Mouse (Mus musculus) cerebral cortex, adult 2 months (tissue): ENCODE measurements around the gene Luc7l2.

Experiments used
- WGBS: fragments of 180-500 bp; shearing (Covaris S2); methylation state at CpG from one replicate; pipeline ENCODE4 v1.1.7; 2018; 5-methylcytosine and 5-hydroxymethylcytosine counted together

Gene Luc7l2

DNA sequence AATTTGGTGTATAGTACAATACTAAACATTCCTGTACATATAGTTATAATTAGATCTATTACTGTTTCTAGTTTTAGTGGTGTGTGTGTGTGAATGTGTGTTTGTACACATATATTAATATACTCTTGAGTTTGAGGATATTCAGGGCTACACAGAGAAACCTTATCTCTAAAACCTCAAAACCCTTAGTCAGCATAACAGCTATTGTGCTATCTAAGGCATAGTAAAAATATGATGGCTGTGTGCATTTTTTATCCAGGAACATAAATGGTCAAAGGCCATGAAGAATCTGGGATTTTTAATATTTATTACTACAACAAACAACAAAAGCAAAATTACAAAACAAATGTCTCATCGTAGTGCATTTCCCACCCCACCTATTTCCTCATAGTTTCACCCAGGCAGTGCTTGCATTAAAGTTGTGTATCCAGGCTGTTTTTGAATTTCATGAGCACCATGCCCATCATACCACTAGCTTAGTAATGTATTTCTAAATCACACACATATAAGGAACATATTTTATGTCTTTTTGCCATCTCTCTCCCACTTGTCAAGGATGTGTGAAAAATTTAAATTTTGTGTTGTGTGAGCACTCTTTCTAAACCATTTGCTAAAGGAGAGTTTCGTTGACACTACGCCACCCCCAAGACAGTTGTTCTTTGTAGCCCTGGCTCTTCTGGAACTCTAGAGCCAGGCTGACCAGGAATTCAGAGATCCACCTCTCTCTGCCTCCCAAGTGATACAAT, 29.2 kb downstream of the Luc7l2 start:
- WGBS, result 71% methylated on average over 3 of the region's 3 CpGs

DNA sequence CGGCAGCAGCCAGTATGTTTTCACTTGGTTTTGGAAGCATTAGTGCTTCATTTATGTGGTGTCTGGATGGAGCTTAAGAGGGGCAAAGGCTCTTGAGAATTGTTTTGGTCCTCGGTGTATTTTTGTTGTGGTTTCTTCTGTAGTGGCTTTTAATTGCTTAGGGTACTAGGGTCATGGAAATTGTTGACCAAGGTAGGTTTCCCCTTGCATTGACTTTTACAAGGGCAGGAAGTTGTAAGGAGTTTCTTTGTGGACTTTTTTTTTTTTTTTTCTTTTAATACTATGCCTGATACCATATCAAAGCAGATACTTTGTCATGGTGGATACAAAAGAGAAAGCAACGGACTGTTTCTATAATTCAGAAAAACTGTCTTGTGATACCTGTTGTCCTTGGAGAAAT, 30.6 kb downstream of the Luc7l2 start:
- 83% methylated on average over 3 of the region's 3 CpGs for WGBS

DNA sequence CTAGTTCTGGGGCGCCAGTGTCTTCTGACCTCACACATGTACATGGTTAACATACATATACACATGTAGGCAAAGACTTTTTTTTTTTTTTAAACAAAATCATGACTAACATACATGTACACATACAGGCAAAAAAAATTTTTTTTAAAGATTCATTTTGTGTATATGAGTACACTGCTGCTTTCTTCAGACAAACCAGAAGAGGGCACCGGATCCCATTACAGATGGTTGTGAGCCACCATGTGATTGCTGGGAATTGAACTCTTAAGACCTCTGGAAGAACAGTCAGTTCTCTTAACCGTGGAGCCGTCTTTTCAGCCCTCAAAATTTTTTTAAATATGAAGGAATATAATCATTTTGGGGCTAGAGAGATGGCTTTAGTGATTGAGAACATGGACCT, 46.3 kb downstream of the Luc7l2 start:
- 90% methylated on average over 4 of the region's 4 CpGs for WGBS

DNA sequence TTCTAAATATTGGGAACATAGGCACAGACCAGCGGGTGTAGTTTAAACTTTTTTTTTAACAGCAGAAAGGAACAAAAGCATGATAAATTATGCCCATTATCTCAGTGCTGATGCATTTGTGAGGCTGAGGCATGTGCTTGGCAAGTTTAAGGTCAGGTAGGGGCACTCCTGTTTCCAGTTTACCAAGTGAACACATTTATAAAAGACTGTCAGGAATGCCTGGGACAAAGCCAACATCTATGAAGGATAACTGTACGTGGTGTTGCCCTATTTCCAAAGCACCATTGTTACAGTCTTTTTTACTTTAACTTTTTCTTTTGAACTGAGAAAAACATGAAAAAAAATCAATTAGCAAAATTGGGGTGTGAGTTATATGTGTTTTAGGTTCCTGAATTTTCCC, 58.8 kb downstream of the Luc7l2 start:
- WGBS, result 66% methylated on average over 2 of the region's 2 CpGs

DNA sequence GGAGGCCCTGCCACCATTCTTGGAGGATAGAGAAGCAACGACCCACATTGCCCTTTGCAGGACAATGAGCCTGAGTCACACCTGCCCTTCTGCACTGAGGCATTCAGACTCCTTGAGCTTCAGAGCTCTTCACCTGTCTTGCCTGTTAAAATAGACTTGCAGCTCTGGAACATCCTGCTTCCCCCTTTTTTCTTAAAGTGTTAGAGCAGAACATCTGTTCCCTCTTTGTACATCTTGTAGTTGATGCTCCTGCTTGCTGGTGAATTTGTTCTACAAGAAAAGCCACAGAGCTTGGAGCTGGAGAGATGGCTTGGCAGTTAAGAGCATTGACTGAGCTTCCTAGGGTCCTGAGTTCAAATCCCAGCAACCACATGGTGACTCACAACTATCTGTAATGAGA, 71.3 kb downstream of the Luc7l2 start:
- WGBS, result 79% methylated on average over 1 of the region's 1 CpGs

DNA sequence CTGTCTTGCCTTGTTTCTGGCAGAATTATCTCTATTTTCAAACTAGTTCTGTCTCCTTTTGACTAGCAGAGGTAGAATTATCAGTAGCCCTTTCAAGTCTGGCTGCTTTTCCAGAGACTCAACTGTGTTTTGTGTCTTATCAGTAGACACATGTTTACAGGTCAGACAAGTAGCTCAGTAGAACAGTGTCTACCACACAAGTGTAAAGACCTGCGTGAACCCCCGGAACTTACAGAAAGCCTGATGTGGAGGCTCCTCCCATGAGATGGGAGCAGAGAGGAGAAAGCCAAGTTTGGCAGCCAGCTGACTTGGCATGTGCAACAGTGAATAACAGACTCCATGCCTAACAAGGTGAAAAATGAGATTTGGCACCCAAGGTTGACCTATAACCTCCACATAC, 72.3 kb downstream of the Luc7l2 start:
- 62% methylated on average over 2 of the region's 2 CpGs for WGBS

DNA sequence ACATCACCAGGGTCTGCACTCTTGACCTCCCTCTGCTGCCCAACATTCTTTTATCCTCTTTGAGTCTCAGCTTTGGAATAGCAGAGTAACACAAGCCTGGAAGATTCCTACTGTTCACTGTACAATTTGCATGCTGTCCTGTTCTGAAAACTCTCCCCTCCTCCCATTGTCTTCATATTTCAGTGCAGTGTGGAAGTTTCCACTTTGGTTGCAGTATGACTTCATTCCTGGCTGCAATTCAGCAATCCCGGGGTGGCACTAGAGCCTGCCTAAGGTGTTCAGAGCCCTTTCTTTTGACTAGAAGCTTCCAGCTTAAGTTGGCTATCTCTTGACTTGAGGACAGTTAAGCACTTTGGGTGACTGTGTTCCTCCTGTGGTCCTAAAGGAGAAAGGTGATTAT, 73.3 kb downstream of the Luc7l2 start:
- WGBS, result 16% methylated on average over 1 of the region's 1 CpGs

DNA sequence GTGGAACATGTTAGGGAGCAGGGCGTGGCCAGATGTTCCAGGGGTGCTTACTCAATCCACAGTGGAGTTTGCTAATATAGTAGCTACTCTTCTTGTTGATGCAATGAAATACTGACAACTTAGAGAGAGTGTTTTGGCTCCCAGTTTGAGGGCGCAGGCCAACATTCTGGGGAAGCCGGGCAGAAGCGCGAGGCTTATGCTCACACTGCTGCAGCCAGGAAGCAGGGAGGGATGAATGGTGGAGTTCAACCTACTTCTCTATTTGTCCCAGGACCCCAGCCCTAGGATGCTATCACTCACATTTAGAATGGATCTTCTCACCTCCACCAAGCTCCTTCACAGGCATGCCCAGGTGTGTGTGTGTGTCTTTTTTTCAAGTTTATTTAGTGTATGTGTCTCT, 75.0 kb downstream of the Luc7l2 start:
- WGBS, result 95% methylated on average over 5 of the region's 5 CpGs

DNA sequence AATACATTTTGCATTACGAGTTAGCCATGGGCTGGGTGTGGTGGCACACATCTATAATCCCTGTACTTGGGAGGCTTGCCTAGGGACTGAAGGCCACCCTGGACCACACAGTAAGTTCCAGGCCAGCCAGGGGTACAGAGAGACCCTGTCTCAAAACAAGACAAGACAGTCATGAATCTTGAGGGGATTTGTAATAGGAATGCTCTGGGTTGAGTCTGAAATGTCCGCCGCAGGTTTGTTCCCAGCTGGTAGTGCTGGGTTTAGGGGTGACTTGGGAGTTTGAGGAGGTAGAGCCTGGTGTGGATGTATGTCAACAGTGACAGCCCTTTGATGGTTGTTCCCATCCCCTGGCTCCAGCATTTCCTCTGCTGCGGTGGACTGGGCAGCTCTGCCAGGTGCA, 75.9 kb downstream of the Luc7l2 start:
- WGBS, result 85% methylated on average over 4 of the region's 4 CpGs

DNA sequence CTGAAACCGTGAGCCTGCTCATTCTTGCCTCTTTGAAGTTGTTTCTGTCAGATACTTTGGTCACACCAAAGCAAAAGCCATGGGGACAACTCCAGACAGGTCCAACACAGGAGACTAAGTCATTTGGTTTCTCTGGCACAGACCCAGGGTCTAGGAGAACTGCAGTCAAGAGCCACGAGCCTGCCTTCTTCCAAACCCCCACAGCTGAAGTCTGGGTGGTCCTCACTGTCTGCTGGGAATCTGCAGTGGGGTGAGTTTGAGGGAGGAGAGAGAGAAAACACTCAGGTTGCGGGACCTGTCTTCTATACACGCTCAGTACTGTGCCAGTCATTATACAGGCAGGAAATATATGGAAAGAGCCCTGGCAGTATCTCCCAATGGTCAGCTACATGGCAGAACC, 76.4 kb downstream of the Luc7l2 start:
- 85% methylated on average over 4 of the region's 4 CpGs for WGBS

DNA sequence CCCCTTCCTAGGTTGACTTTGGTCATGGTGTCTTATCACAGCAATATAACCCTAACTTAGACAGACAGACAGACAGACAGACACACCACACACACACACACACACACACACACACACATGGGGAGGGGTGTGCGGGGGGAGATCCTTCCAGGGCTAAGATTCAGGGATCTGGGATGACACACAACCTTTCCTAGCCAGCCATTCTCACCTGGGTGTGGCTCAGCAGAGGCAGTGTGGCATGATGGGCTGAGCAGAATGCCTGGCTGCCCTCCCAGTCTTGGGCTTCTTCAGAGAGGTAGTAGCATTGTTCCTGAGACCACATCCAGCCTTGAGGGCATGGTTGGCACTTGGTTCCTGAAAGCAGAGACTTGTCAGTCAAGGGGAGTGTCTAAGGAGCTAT, 78.4 kb downstream of the Luc7l2 start:
- WGBS, result 95% methylated on average over 1 of the region's 1 CpGs

DNA sequence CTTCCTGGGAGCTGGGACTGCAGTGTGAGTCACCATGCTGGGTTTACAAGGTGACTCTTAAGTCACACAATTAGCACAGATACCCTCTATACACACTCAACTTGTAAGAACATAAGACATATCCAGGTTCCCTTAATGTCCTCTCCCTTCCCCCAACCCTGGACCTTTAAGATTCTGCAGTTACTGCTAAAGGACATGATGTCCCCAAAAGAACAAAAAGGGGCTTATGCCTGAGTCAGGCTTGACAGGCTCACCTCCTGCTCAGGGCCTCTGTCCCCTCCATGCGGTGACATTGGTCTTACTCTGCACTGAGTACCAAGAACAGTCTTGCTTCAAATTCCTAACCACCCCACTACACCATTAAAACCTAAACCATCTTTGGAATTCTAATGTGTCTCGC, 81.7 kb downstream of the Luc7l2 start:
- 98% methylated on average over 2 of the region's 2 CpGs for WGBS

DNA sequence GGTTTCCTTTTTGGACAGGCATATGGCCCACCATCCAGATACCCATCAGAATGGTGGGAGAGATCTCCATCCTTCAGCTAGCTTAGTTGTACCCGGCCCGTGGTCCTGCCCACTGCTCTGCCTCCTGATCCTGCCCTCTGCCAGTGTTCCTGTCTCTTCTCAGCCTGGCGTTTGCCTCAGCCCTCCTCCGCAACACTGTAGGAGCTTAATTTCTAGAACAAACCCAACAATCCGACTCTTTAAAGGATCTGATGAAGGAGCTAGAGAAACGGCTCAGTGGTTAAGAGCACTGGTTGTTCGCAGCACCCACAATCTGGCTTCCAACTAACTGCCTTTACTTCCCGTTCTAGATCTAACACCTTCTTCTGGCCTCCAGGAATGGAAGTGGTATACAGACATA, 83.3 kb downstream of the Luc7l2 start:
- WGBS, result 83% methylated on average over 8 of the region's 8 CpGs

DNA sequence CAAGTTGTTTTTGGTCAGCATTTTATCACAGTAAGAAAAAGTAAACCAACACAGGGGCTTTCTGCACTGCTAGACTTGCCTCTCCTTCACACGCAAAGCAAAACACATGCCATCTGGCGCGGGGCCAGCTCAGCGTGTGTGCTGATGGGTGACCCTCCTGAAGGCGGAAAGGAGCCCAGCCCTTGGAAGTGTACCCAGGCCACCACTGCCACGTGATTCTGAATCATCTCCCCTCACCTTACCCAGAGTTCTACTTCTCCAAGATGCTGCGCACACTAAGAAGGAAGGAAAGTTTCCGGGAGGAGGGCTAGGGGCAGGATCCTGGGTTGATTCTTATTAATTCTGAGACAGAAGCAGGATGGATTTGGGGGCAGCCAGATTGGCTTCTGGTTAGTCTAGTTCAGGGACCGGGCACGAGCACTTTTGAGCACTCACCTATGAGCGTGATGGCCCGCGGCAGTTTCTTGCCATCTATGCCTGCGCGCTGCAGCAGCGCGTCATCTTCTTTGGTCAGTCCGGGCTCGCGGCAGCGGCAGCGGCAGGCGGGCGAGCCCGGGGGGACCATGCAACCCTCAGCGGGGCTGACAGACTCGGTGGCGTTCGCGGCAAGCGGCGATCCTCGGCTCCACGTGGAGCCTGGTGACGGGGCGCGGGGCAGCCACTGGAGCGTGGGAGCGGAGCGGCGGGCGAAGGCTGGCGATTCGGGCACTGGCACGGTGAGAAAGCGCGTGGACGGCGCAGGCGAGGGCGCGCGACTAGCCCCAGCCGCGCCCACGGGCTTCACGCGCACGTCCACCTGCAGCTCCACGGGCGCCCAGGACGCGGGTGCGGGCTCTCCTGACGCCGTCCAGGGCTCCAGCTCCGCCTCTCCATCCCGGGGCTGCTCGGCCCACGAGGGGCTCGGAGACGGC, 85.1 kb downstream of the Luc7l2 start:
- WGBS, result 2% methylated on average over 72 of the region's 72 CpGs

DNA sequence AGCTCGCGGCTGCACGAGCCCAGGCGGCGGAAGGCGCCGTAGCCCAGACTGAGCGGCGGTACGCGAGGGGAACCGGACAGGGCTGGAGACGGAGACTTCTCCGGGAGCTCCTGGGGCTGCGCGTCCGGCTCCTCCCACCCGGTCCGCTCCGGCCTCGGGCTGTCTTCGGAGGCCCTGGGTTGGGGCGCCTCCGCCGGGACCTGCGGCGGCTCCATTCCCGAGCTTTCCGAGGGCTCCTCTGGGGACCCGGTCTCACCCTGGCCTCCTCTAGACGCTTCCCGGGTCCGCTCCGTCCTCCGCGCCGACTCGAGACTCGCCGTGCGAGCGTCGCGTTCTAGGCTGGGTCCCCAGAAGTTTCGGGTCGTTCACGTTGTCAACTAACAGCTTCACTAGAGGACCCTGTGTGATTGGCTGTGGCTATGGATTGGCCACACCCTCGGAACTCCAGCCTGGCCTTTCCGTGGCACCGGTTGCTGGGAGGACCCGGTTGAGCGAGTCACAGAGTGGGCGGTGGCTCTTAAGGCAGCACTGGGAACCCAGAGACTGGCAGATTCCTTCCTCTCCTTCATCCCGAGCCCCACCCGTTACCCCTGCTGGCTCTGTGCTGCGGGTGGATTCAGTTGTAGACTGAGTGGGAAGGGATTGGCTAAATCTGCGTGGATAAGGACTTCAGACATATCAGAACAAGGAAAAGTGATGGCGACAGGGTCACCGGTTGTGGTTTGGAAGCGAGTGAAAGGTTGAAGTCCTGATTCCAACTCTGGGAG, 85.9 kb downstream of the Luc7l2 start, which contains the start of gene Klrg2:
Klrg2 (minus strand) TSS at position 391 of the 767 bp plus-strand sequence.
- WGBS, result 3% methylated on average over 50 of the region's 60 CpGs

DNA sequence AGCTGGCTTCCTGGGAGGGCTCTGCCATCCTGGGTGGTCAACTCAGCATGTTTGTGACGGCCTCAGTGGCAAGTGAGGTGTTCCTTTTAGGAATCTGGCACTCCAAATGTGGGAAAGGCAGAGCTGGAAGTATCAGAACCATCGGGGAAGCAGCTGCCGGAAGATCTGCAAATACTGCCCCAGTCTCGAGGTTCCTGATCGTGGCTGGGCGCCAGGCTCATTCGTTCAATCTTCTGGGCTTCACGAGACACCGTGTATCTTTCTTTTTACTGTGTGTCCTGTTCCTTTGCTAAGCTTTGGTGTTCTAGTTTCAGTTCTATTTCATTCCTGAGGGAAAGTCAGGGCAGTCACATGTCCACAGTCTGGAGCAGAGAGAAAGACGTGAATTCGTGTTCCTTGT, 89.3 kb downstream of the Luc7l2 start:
- 49% methylated on average over 11 of the region's 11 CpGs for WGBS

DNA sequence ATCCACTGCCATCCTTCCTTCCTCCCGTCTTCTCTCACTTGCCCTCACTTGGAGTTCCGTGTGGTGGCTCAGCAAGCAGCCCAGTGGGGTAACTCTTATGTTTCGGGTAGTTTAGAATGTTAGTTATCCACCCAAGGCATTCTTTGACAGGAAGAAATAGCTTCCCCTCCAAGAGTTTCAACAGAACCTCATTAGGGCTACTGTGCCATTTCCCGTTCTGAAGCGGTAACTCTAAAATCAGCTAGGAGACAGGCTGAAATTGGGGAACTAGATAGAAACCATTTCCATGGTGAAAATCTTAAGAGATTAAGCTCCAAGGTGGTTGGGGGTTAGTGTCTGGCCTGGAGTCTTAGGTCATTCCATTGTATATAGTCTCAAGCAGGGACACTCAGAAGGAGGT, 90.1 kb downstream of the Luc7l2 start:
- WGBS, result 62% methylated on average over 5 of the region's 5 CpGs

DNA sequence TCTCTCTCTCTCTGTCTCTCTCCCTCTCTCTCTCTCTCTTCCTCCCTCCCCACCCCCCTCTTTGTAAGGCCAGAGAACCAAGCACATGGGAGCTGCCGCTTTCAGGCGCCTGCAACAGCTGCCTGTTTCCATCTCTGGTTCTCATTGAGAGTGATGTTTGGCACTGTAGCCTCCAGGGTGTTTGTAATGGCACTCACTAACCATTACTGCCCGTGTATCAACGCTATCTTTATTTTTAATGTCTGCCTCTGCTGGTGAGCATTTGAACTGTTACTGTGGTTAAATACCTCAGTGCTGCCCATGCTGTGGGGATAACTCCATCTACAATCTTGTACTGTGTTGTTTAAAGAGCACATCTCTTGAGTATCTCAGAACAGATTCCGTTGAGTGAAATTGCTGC, 90.5 kb downstream of the Luc7l2 start:
- 52% methylated on average over 5 of the region's 5 CpGs for WGBS

DNA sequence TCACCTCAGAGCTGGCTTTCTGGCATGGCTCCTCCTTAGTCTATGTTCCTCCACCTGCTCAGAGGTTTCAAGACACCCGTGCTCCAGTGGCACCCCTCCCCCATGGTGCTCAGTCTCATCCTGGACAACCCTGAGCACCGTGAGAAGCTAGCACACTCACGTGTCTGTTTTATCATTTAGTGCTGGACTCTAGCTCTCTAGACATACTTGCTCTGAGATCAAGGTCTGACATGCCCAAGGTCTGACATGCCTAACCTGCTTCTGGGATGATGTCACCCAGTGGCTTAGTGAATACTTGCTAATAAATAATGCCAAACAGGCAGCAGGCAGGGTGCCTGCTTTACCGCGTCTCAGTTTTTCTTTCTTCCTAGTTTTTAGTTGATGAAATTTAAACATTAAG, 91.5 kb downstream of the Luc7l2 start:
- WGBS, result 78% methylated on average over 5 of the region's 5 CpGs

DNA sequence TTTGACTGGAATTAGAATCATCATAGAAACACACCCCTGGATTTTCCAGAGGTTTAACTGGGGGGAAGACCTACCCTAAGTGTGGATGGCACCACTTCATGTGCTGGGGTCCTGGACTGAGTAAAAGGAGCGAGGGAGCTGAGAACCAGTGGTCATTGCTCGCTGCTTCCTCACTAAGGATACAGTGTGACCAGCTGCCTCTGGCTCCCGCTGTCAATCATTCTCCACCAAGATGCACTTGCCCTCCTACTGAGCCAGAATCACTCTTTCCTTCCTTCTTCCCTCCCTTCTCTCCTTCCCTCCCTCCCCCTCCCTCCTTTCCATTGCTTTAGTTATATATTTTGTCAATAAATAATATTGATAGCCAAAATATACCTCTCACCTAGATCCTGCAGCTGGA, 91.9 kb downstream of the Luc7l2 start:
- 90% methylated on average over 3 of the region's 3 CpGs for WGBS

DNA sequence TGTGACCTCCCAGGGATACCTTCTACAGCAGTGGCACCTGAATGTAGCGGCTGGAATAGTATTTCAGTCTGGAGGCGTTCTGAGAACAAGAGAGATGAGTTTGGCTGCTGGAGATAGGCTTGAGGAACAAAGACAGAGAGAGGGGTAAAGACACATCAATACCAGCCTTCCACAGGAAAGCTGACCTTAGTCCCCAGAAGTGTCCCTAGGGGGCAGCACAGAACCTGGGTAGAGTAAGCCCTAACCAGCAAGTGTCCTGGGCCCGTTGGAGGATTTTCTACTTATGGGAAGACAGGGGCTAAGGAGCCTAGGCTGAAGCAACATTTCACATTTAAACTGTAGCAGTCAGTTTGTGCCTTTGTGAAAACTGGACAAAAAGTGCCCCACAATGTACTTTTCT, 98.4 kb downstream of the Luc7l2 start:
- WGBS, result 69% methylated on average over 3 of the region's 3 CpGs

DNA sequence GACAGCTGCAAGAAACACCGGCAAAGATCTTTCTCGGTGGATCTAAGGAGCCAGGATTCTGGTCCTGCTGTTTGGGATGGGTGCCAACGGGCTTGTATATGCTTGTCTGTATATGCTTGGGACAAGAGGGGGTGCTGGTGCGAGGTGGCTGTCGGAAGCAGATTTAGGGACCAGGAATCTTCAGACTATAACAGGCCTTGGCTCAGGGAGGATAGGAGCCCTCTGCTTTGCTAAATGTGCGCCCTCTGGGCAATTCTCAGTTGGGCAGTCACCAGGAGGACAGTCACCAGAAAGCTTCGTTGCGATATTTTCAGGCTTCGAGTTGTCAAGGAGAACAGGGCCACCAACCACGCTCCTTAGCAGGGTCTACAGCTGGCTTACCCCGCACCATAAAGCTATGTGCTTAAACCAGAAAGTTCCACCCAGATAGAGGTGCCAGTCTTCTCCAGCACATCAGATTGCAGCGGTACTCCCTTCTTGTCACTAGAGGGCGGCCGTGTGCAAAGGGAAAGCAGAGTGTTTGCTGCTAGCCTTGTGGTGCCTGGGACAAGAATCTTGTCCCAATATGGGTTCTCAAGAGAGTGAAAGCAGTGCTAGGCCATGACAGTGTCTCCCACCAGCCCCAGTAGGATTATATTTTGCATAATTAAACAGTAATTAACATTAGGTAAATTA, 99.3 kb downstream of the Luc7l2 start:
- 34% methylated on average over 14 of the region's 14 CpGs for WGBS
